Mouse (Mus musculus) CH12.LX (cell line): Measurements from ENCODE around the gene Gabrb1.

Experiments used
- CTCF ChIP-seq, 2 experiments: IDR thresholded peaks in 1 of 2; conservative IDR thresholded peaks in 1 of 2; 2 replicates each; pipeline ENCODE4 v1.5.1; 2011 to 2012; ENCODE audit warnings: low read depth in 2 of 2, low read length in 2 of 2, improper control_type of control experiment in 1 of 2, inconsistent platforms in 1 of 2, mild to moderate bottlenecking in 1 of 2, moderate library complexity in 1 of 2
- KAT2A ChIP-seq: IDR thresholded peaks from 2 replicates; pipeline ENCODE4 v1.6.1; 2012; ENCODE audit warnings: low read length, improper control_type of control experiment, inconsistent platforms; ENCODE audit not compliant: insufficient replicate concordance
- MEF2A ChIP-seq: IDR thresholded peaks from 2 replicates; pipeline ENCODE4 v1.6.1; 2014; ENCODE audit warnings: low read depth, mild to moderate bottlenecking, inconsistent platforms, low read length, improper control_type of control experiment, borderline replicate concordance
- POLR2A ChIP-seq: IDR thresholded peaks from 2 replicates; pipeline ENCODE4 v1.6.1; 2011; ENCODE audit warnings: low read depth, mild to moderate bottlenecking, improper control_type of control experiment, low read length

GRCm38 (mm10) chr5:72195442-72195841, 537.5 kb downstream of the Gabrb1 start:
- TF ChIP-seq POLR2A (no peak), CTCF (conservative IDR thresholded peaks at IDR 0.05 in 1 of 2, IDR thresholded peaks at IDR 0.05 in 1 of 2; ENCODE audit: low read depth in 2 of 2, low read length in 2 of 2) (no peak), KAT2A (no peak), MEF2A (no peak)
